Mouse (Mus musculus) heart, embryonic 15.5 days (tissue): ENCODE results near the gene Bdh1. TPM values are rescaled to one million over a fixed set of nuclear protein-coding genes. Genes with fewer than 3 reads are reported as not detected.

Experiments
- ATAC-seq: fragments of 200-750 bp; cut with Nextera tagmentation; replicated peaks from 2 replicates; pipeline ENCODE4 v1.8.0; 2017; ENCODE audit warnings: low read depth, moderate TSS enrichment; ENCODE audit not compliant: insufficient number of reproducible peaks, insufficient read depth, low FRiP score
- H3K27ac ChIP-seq: fragments of 300-500 bp; sonication (generic); 2 replicates; pipeline ENCODE4 v1.5.1; 2015; ENCODE audit warnings: mild to moderate bottlenecking, inconsistent platforms
- H3K27me3 ChIP-seq: fragments of 300-500 bp; sonication (generic); 2 replicates; pipeline ENCODE4 v1.6.1; 2015; ENCODE audit warnings: inconsistent platforms
- H3K36me3 ChIP-seq: fragments of 300-500 bp; sonication (generic); 2 replicates; pipeline ENCODE4 v1.6.1; 2015; ENCODE audit warnings: mild to moderate bottlenecking, inconsistent platforms
- H3K4me1 ChIP-seq: fragments of 300-500 bp; sonication (generic); replicated peaks from 2 replicates; pipeline ENCODE4 v1.6.1; 2015; ENCODE audit warnings: inconsistent platforms
- H3K4me2 ChIP-seq: fragments of 300-500 bp; sonication (generic); 2 replicates; pipeline ENCODE4 v1.6.1; 2015; ENCODE audit warnings: inconsistent platforms, mild to moderate bottlenecking, moderate library complexity
- H3K4me3 ChIP-seq: fragments of 300-500 bp; sonication (generic); 2 replicates; pipeline ENCODE4 v1.5.1; 2015; ENCODE audit warnings: mild to moderate bottlenecking, inconsistent platforms
- H3K9ac ChIP-seq: fragments of 300-500 bp; sonication (generic); 2 replicates; pipeline ENCODE4 v1.6.1; 2015; ENCODE audit warnings: mild to moderate bottlenecking, inconsistent platforms
- H3K9me3 ChIP-seq: fragments of 300-500 bp; sonication (generic); replicated peaks from 2 replicates; pipeline ENCODE4 v1.6.1; 2016; ENCODE audit warnings: inconsistent platforms
- WGBS: fragments of 180-500 bp; shearing (Covaris S2); methylation state at CpG from one replicate; pipeline ENCODE4 v1.1.7; 2015; ENCODE audit warnings: mixed read lengths; 5-methylcytosine and 5-hydroxymethylcytosine counted together
- polyA plus RNA-seq: library from polyadenylated mRNA; unstranded; fragments of >200 nt; fragmentation: Nextera tagmentation; extraction: Ambion mirVana; gene quantifications from 2 replicates; pipeline ENCODE4 v1.2.1, GENCODE M21; 2015

Gene Bdh1
- polyA plus RNA-seq, 1 experiment from 2014 or later: 8.4 TPM

DNA sequence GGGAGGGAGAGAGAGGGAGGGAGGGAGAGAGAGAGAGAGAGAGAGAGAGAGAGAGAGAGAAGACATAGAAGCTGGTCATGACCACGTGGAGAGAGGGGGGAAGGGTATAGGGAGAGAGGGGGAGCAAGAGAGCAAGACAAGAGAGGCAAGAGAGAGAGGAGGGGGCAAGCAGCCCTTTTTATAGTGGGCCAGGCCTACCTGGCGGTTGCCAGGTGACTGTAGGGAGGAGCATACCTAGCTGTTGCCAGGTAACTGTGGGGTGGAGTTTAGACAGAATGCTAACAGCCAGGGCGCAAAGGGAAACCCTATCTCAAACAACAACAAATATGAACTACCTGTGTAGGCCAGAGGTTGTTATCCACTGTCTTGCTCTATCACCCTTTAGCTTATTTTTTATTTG is 8.3 kb upstream of the Bdh1 start:
- Histone ChIP-seq H3K9ac (no peak overlapping the region), H3K4me2 (no peak overlapping the region), H3K27me3 (no peaks in the 10 kb centered on the region), H3K36me3 (no peaks in the 10 kb centered on the region), H3K4me1 (no peaks in the 10 kb centered on the region), H3K9me3 (no peaks in the 10 kb centered on the region), H3K27ac (no peak overlapping the region), H3K4me3 (no peak overlapping the region)
- ATAC-seq: no peak
- WGBS: 66% methylated on average over 3 of the region's 3 CpGs

DNA sequence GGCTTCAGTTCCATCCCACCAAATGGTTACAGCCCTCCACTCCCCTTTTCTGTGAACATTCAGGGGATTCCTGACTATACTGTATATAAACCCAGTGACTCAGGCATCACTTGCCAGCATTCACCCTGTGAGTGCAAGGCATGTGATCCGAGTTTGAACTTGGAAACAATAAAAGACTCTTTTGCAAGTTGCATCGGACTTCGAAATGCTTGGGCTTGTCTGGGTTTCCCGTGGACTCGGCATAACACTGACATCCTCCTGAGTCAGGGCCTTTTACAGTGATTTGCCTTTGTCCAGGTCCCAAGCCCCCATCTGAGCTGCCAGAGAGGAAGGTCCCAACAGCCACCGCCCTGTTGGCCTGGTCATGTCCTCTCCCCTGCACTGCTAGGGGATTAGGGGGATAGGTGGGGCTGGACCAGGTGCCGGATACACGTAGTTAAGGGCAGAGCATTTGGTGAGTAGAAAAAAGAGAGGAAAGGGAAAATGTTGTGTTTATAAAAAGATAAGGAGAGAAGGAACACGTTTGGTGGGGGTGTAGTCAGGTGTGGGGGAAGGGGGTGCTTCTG is 6.1 kb upstream of the Bdh1 start:
- Histone ChIP-seq H3K27me3 (no peaks in the 10 kb centered on the region), H3K4me3 (no peak overlapping the region), H3K9ac (no peak overlapping the region), H3K9me3 (no peaks in the 10 kb centered on the region), H3K36me3 (no peaks in the 10 kb centered on the region), H3K4me2 (no peak overlapping the region), H3K4me1 (no peaks in the 10 kb centered on the region), H3K27ac (no peak overlapping the region)
- ATAC-seq: no peak
- WGBS: 50% methylated on average over 9 of the region's 9 CpGs

DNA sequence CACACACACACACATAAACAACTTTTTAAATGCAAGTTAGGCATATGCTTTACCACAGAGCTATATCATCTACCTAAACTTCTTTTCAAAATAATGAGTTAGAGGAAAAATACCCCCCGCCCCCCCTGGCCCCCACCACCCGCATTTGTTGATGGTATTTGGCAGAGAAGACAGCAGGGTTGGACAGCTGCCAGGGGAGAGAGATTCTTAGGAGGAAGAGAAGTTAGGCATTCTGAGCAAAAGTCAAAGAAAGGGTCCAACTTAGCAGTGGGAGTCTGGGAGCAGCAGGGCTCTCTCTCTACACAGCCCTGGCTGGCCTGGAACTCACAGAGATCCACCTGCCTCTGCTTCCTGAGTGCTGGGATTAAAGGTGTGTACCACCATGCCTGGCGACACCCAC is 3.4 kb upstream of the Bdh1 start:
- Histone ChIP-seq H3K4me3 (no peak overlapping the region), H3K27me3 (no peaks in the 10 kb centered on the region), H3K9me3 (no peaks in the 10 kb centered on the region), H3K4me1 (no peaks in the 10 kb centered on the region), H3K9ac (no peak overlapping the region), H3K27ac (no peak overlapping the region), H3K4me2 (no peak overlapping the region), H3K36me3 (no peaks in the 10 kb centered on the region)
- no peak for ATAC-seq
- 69% methylated on average over 3 of the region's 3 CpGs for WGBS

DNA sequence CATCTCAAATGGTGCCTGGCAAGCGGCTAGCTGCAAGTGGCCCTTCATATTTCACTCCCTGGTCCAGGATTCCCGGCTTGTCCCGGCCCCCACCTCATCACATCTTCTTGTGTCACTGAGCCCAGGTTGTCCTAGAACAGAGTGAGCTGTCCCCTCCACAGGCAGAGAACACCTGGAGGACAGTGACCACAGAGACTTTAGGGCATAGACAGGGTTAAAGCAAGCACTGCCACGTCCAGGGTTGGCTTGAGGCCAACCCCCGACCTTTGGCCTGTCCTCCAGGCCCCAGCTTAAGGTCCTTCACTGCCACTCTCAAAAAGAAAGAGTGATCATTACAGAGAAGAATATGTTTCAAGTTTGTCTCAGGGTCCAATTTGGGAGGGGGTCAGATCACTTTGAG is 2.6 kb upstream of the Bdh1 start:
- ATAC-seq: no peak
- H3K9ac ChIP-seq: no peak overlapping the region
- H3K4me2 ChIP-seq: no peak overlapping the region
- no peak overlapping the region for H3K4me3 ChIP-seq
- 55% methylated on average over 5 of the region's 5 CpGs for WGBS
- H3K9me3 ChIP-seq: no peaks in the 10 kb centered on the region
- H3K36me3 ChIP-seq: no peaks in the 10 kb centered on the region
- no peaks in the 10 kb centered on the region for H3K4me1 ChIP-seq
- H3K27me3 ChIP-seq: no peaks in the 10 kb centered on the region
- H3K27ac ChIP-seq: no peak overlapping the region

DNA sequence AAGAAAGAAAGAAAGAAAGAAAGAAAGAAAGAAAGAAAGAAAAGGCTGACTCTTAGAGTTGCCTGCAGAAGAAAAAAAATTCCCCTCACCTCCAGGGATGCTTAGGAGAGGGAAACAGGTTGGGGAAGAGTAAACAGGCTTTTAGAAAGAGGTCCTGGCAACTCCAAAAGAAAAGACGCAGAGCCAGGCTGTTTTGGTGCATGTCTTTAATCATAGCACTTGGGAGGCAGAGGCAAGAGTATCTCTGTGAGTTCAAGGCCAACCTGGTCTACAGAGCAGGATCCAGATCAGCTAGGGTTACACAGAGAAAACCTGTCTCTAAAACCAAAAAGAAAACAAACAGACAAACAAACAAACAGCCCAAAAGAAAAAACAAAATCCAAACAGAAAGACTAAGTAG is 642 bp downstream of the Bdh1 start:
- WGBS: 69% methylated on average over 1 of the region's 1 CpGs
- no peaks in the 10 kb centered on the region for H3K9me3 ChIP-seq
- H3K4me1 ChIP-seq: no peaks in the 10 kb centered on the region
- H3K36me3 ChIP-seq: no peaks in the 10 kb centered on the region
- no peak overlapping the region for H3K4me2 ChIP-seq
- no peak overlapping the region for H3K4me3 ChIP-seq
- no peak for ATAC-seq
- no peak overlapping the region for H3K27ac ChIP-seq
- H3K27me3 ChIP-seq: peaks cover 17% of the 10 kb centered on the region
- no peak overlapping the region for H3K9ac ChIP-seq

DNA sequence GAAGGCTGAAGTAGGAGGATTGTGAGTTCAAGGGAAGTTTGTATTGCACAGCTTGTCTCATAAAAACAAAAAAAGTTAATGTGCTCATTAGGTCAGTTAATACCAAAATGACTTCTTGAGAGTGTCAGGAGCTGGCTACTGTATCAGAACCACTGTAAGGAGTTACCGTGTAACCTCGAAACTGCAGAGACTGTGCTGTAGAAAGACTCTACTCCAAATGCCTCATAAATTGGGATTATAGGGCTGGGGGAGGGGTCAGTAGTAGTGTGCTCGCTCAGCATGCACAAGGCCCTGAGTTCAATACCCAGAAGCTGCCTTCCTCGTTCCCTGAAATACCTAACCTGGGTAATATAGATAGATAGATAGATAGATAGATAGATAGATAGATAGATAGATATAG is 1.3 kb downstream of the Bdh1 start:
- H3K9me3 ChIP-seq: no peaks in the 10 kb centered on the region
- no peak overlapping the region for H3K4me3 ChIP-seq
- no peak overlapping the region for H3K4me2 ChIP-seq
- ATAC-seq: no peak
- WGBS: 86% methylated on average over 4 of the region's 4 CpGs
- H3K36me3 ChIP-seq: no peaks in the 10 kb centered on the region
- H3K27me3 ChIP-seq: peaks cover 24% of the 10 kb centered on the region
- no peak overlapping the region for H3K9ac ChIP-seq
- H3K27ac ChIP-seq: no peak overlapping the region
- peaks cover 3% of the 10 kb centered on the region for H3K4me1 ChIP-seq

DNA sequence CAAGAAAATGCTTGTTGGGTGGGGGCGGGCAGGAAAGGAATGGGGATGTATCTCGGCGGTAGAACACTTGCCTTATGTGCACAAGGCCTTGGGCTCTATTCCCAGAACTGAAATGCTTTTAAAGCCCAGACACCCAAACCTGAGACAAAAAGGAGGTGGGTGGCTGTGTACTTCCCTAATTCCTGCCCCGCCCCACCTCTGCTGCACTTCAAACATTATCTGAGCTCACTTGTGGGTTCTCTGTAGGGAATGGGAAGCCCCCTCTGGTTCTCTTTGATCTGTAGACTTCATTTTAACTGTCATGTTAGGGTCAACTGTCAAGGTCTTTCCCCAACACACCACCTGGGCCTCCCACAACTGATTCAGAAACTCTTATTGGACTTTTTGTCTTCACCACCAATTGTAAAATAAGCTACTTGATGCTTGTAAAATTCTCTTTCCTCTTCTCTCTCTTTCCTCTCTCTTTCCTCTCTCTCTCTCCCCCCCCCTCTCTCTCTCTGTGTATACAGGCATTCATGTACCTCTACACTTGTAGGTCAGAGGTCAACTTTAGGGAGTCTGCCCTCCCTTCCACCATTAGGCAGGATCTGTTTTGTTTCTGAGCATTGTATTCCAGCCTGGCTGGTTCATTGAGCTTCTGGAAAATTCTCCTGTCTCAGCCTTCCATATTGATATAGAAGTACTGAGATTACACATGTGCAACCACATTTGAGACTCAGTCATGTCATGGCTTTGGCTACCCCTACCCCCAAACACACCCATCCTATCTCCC is 2.5 kb downstream of the Bdh1 start:
- no peak overlapping the region for H3K27ac ChIP-seq
- no peaks in the 10 kb centered on the region for H3K9me3 ChIP-seq
- 84% methylated on average over 4 of the region's 4 CpGs for WGBS
- ATAC-seq: no peak
- no peaks in the 10 kb centered on the region for H3K36me3 ChIP-seq
- H3K9ac ChIP-seq: no peak overlapping the region
- H3K4me1 ChIP-seq: peaks cover 16% of the 10 kb centered on the region
- H3K4me3 ChIP-seq: no peak overlapping the region
- no peak overlapping the region for H3K4me2 ChIP-seq
- H3K27me3 ChIP-seq: peaks cover 32% of the 10 kb centered on the region

DNA sequence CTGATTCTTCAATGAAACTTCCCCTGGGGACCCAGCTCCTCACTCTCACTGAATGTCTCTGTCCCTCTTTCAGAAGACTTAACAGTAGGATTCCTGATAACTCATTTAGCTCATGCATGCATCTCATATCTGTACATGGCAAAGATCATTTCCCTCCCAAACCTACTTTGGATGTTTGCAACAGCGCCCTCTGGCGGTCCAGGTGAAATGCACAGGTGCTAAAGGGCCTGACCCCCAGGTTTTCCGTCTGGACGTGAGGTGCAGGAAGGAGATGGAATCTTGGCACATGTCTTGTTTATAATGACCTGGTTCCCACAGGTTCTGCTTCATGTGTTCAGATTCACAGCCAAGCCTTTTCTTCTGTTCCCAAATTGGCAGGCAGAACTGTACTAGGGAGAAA is 3.4 kb downstream of the Bdh1 start:
- no peaks in the 10 kb centered on the region for H3K36me3 ChIP-seq
- H3K4me3 ChIP-seq: no peak overlapping the region
- H3K4me1 ChIP-seq: peaks cover 20% of the 10 kb centered on the region
- ATAC-seq: no peak
- no peak overlapping the region for H3K27ac ChIP-seq
- no peak overlapping the region for H3K9ac ChIP-seq
- H3K9me3 ChIP-seq: no peaks in the 10 kb centered on the region
- H3K4me2 ChIP-seq: no peak overlapping the region
- 3% methylated on average over 4 of the region's 4 CpGs for WGBS
- peaks cover 34% of the 10 kb centered on the region for H3K27me3 ChIP-seq

DNA sequence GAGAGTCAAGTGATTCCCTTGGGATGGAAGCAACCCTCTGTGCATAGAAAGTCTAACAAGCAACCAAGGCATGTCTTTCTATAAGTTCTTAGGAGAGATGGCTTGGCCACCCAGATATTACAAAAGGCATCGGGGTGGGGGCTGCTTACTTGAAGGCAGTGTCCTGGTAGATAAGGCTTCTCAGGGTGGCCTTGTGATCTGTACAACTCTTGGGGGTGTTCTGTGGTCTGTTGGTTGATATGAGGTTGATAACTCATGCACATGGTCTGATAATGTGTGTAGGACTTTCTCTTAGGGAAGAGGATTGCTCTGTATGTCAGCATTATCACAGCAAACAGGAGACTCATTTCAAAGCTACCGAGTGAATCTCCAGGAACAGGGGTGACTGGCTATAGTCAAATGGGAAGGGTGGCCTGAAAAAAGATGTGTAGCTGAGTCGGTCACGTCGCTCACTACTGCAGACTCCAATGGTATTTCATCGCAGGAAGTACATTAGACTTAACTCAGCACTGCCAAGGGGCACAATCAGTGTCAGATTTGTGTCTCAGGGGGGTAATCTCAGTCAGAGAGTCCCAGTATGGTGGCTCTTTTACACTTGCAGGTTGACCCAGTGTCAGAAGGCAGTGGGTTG is 4.5 kb downstream of the Bdh1 start:
- H3K9ac ChIP-seq: no peak overlapping the region
- no peak overlapping the region for H3K4me3 ChIP-seq
- peaks cover 35% of the 10 kb centered on the region for H3K27me3 ChIP-seq
- no peak for ATAC-seq
- no peaks in the 10 kb centered on the region for H3K9me3 ChIP-seq
- no peak overlapping the region for H3K4me2 ChIP-seq
- 78% methylated on average over 6 of the region's 6 CpGs for WGBS
- H3K4me1 ChIP-seq: peaks cover 20% of the 10 kb centered on the region
- H3K27ac ChIP-seq: no peak overlapping the region
- no peaks in the 10 kb centered on the region for H3K36me3 ChIP-seq

DNA sequence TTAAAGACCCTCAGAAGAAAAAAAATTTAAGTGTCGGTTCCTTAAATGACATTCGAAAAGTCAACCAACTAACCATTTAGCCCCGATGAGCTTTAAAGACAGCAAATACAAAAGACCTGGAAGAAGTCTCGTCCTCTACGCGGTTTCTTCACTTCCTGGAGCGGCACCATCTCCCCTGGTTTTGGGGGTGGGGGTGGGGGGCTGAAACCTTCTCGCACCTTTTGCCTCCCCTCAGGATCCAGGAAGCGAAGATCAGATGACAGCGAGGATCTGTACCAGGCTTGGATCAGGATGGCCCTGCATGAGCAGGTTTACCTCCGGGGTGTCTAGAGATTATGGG is 6.2 kb downstream of the Bdh1 start:
- Histone ChIP-seq H3K27ac (no peak overlapping the region), H3K9ac (peak overlapping the region; percentile 52; the same call in 1 of the 2 replicates), H3K4me1 (peaks cover 22% of the 10 kb centered on the region), H3K27me3 (peaks cover 35% of the 10 kb centered on the region), H3K9me3 (no peaks in the 10 kb centered on the region), H3K4me2 (peak overlapping the region; percentile 98), H3K36me3 (no peaks in the 10 kb centered on the region), H3K4me3 (peak overlapping the region; percentile 70)
- no peak for ATAC-seq
- WGBS: 3% methylated on average over 11 of the region's 11 CpGs

DNA sequence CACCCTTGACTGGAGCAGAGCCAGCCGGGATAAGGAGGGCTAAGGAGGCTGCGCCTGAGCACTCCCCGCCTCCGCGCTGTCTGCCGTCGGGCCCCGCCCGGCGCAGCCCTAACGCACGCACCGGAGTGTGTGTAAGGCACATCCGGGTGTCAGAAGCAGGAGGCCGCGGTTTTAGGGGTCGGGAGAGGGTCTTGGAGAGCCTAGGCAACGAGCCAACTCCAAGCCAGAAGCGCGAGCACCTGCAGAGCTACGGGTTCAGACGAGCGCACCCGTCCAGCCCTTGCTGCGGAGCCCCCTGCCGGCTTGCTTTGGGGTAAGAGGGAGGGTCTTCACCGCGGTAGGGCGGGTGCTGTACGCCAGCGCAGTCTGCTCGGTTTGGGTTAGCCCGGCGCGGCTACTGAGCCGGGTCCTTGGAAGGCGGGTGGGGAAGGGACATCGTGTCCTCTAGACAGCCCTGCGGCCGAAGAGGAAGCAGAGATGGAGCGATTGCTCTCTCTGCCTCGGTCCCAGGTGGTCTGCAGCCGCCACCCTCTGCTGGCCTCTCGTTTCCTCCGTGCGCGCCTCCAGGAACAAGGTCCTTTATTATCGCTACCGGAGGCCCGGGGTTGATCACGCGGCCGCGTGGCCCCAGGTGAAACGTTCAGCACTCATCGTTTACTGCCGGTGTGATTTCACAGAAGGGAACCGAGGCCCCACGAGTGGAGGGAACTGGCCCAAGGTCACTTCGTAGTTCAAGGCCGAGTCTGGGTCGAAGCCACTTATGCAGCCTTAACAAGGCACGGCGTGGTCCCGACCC is 6.8 kb downstream of the Bdh1 start:
- no peaks in the 10 kb centered on the region for H3K9me3 ChIP-seq
- H3K4me1 ChIP-seq: peaks cover 22% of the 10 kb centered on the region
- no peaks in the 10 kb centered on the region for H3K36me3 ChIP-seq
- peak overlapping the region; percentile 70 for H3K4me3 ChIP-seq
- 1% methylated on average over 65 of the region's 65 CpGs for WGBS
- no peak overlapping the region for H3K27ac ChIP-seq
- peak overlapping the region; percentile 52 for H3K9ac ChIP-seq
- H3K4me2 ChIP-seq: peak overlapping the region; percentile 98
- 0 out of 2 replicates have a peak, but pooled peaks have one; percentile 2 for ATAC-seq
- peaks cover 35% of the 10 kb centered on the region for H3K27me3 ChIP-seq
